Mouse (Mus musculus) liver, postnatal 0 days (tissue): ENCODE measurements at regions not wholly inside any gene's neighbourhood (a gene's known extent, or its start where the extent isn't known, plus 50 kb on each side); places are given as distances from the start of the nearest gene placed in this dataset.

Experiments used
- ATAC-seq: fragments of 200-750 bp; cut with Nextera tagmentation; 2 replicates; pipeline ENCODE4 v1.8.0; 2017; ENCODE audit warnings: mild to moderate bottlenecking, moderate library complexity
- DNase-seq: peaks from one replicate; pipeline ENCODE4 v3.0.0-alpha.2; 2016
- H3K27ac ChIP-seq: fragments of 300-500 bp; sonication (generic); 2 replicates; pipeline ENCODE4 v1.5.1; 2014; ENCODE audit warnings: antibody characterized with exemption, moderate library complexity, mild to moderate bottlenecking, low read depth
- H3K27me3 ChIP-seq: fragments of 300-500 bp; sonication (generic); 2 replicates; pipeline ENCODE4 v1.6.1; 2014; ENCODE audit warnings: low read length, control low read depth, mixed read lengths; ENCODE audit not compliant: insufficient read depth
- H3K36me3 ChIP-seq: fragments of 300-500 bp; sonication (generic); replicated peaks from 2 replicates; pipeline ENCODE4 v1.6.1; 2014; ENCODE audit warnings: mild to moderate bottlenecking, control low read depth, low read length, moderate library complexity, mixed read lengths; ENCODE audit not compliant: insufficient read depth
- H3K4me1 ChIP-seq: fragments of 300-500 bp; sonication (generic); 2 replicates; pipeline ENCODE4 v1.6.1; 2014; ENCODE audit warnings: antibody characterized with exemption, mild to moderate bottlenecking, control low read depth; ENCODE audit not compliant: insufficient read depth
- H3K4me2 ChIP-seq: fragments of 300-500 bp; sonication (generic); 2 replicates; pipeline ENCODE4 v1.6.1; 2014; ENCODE audit warnings: low read depth, mild to moderate bottlenecking, low read length, moderate library complexity, mixed read lengths
- H3K4me3 ChIP-seq: fragments of 300-500 bp; sonication (generic); 2 replicates; pipeline ENCODE4 v1.5.1; 2014; ENCODE audit warnings: low read depth, low read length
- H3K9ac ChIP-seq: fragments of 300-500 bp; sonication (generic); replicated peaks from 2 replicates; pipeline ENCODE4 v1.6.1; 2014; ENCODE audit warnings: mild to moderate bottlenecking, moderate library complexity
- H3K9me3 ChIP-seq: fragments of 300-500 bp; sonication (generic); 2 replicates; pipeline ENCODE4 v1.6.1; 2016; ENCODE audit warnings: mild to moderate bottlenecking, control low read depth, low read length, mixed read lengths
- CTCF ChIP-seq: sonication (generic); IDR thresholded peaks from 2 replicates; pipeline ENCODE4 v1.5.1; 2016; ENCODE audit warnings: antibody characterized with exemption, low read depth
- EP300 ChIP-seq: IDR thresholded peaks from 2 replicates; pipeline ENCODE4 v1.6.1; 2016; ENCODE audit warnings: antibody characterized with exemption, low read depth, mild to moderate bottlenecking
- WGBS: fragments of 180-500 bp; shearing (Covaris S2); extraction: QIAGEN DNeasy Blood & Tissue Kit; methylation state at CpG from one replicate; pipeline ENCODE4 v1.1.7; 2014; ENCODE audit not compliant: insufficient replicate concordance; 5-methylcytosine and 5-hydroxymethylcytosine counted together

DNA sequence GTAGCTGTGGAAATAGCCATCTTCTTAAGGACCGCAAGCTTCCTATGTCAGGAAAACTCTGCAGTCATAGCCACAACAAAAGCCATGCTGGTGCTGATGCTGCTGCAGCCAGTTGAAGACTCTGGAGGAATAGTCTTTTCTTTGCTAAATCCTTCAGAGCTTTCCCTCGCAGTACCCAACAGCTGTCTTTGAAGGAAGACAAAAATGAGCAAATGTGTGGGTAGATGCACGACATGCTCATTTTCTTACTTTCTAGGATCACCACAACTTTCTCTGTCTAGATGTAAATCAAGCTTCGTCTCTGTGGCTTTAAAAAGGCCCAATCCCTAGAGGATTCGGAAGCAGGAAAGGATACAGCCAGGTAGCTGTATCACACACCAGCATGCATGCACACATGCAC lies 222.6 kb upstream of the Apob start:
- 80% methylated on average over 5 of the region's 5 CpGs for WGBS
- no peak overlapping the region for H3K27ac ChIP-seq
- ATAC-seq, result no peak
- H3K4me3 ChIP-seq, result no peak overlapping the region
- no peaks in the 10 kb centered on the region for H3K27me3 ChIP-seq
- no peaks in the 10 kb centered on the region for H3K4me1 ChIP-seq
- no peak for DNase-seq
- TF ChIP-seq EP300, result no peak
- no peak for TF ChIP-seq CTCF
- no peak overlapping the region for H3K4me2 ChIP-seq
- no peaks in the 10 kb centered on the region for H3K9me3 ChIP-seq
- H3K36me3 ChIP-seq, result no peaks in the 10 kb centered on the region
- no peak overlapping the region for H3K9ac ChIP-seq

DNA sequence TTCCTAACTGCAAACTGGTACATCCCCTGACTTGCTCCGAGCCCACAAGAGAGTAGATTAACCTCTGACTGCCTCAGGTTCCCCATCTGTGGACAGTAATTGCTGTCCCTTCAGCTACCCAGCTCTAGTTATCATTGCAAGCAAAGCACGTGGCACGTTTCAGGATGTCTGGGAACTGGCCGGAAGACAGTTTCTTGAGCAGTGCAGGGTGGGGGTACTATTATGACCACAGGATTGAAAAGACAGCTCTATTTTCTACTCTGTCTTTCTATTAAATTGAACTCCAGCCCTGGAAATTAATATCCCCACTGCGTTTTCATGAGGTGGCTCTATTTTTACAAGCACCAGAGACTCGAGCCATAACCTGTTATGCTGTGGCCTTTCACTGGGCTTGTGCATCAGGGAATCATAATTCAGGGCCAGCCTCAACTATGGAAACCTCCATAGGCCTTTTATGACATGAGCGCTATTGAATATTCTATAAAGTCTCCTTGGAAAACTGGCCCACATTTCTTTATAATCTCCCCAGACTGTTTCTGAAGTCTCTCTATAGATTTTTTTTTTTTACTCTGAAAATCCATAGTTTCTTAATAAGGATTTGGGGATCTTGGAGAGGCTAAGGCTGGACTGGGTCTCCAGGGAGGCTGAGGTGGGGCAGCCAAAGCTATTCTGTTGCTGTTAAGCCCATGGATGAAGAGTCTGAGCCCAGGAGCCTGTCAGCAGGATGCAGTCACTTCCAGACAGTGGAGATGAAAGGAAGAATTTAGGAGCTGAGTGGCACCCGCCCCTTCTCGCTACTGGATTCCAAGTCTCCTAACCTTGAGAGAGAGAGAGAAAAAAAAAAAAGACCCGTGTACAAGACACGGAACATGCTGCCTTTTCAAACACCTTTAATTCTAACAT lies 212.4 kb upstream of the Apob start:
- no peak overlapping the region for H3K4me2 ChIP-seq
- H3K9me3 ChIP-seq, result no peaks in the 10 kb centered on the region
- no peak overlapping the region for H3K27ac ChIP-seq
- WGBS, result 74% methylated on average over 11 of the region's 11 CpGs
- no peaks in the 10 kb centered on the region for H3K4me1 ChIP-seq
- no peak for DNase-seq
- no peak for ATAC-seq
- no peak for TF ChIP-seq EP300
- no peak for TF ChIP-seq CTCF
- no peak overlapping the region for H3K4me3 ChIP-seq
- no peaks in the 10 kb centered on the region for H3K27me3 ChIP-seq
- no peak overlapping the region for H3K9ac ChIP-seq
- H3K36me3 ChIP-seq, result no peaks in the 10 kb centered on the region

DNA sequence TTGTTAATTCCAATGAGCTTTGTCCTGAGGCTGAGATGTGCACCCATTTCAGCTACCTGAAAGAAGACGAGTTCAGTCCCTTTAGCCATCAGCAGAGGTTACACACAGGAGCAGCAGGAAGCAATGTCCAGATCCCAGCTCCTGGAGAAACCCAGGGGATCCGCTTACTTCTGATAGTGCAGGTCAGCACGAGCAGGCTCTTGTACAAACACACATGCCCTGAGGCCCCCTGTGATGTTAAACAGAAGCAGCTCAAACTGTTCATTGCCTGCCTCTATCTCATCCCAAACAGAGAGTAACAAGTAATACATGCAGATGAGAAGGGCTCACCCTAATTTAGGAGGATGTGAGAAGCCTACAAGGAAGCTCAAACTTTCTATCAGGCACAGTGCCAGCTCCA lies 203.3 kb upstream of the Apob start:
- H3K9ac ChIP-seq, result no peak overlapping the region
- no peak for TF ChIP-seq CTCF
- no peak for TF ChIP-seq EP300
- DNase-seq, result no peak
- ATAC-seq, result no peak
- no peaks in the 10 kb centered on the region for H3K27me3 ChIP-seq
- WGBS, result 34% methylated on average over 3 of the region's 3 CpGs
- H3K4me3 ChIP-seq, result no peak overlapping the region
- H3K9me3 ChIP-seq, result no peaks in the 10 kb centered on the region
- H3K27ac ChIP-seq, result no peak overlapping the region
- H3K36me3 ChIP-seq, result no peaks in the 10 kb centered on the region
- H3K4me2 ChIP-seq, result no peak overlapping the region
- no peaks in the 10 kb centered on the region for H3K4me1 ChIP-seq

DNA sequence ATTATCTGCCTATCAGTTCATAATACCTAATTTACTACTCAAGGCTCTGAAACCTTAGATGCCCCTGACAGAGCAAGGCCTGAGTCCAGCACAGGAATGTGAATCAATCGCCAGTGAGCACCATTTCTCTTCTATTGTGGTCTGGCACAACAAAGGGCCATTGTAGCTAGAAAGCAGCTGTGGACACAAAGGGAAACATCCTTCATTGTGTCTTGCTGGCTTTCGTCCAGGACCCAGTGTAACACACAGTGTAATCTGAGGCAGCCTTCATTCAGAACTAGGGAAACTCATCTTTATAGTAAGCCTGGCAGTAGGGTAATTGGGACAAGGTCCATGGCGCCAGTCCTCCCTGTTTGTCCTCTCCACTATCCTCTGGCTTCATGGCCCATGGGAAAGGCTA lies 201.1 kb upstream of the Apob start:
- TF ChIP-seq CTCF, result no peak
- no peak for TF ChIP-seq EP300
- Histone ChIP-seq H3K4me2 (no peak overlapping the region), H3K27me3 (no peaks in the 10 kb centered on the region), H3K9ac (no peak overlapping the region), H3K36me3 (no peaks in the 10 kb centered on the region), H3K4me3 (no peak overlapping the region), H3K27ac (no peak overlapping the region), H3K9me3 (no peaks in the 10 kb centered on the region), H3K4me1 (no peaks in the 10 kb centered on the region)
- ATAC-seq (no peak), DNase-seq (no peak)
- WGBS, result 69% methylated on average over 3 of the region's 3 CpGs

DNA sequence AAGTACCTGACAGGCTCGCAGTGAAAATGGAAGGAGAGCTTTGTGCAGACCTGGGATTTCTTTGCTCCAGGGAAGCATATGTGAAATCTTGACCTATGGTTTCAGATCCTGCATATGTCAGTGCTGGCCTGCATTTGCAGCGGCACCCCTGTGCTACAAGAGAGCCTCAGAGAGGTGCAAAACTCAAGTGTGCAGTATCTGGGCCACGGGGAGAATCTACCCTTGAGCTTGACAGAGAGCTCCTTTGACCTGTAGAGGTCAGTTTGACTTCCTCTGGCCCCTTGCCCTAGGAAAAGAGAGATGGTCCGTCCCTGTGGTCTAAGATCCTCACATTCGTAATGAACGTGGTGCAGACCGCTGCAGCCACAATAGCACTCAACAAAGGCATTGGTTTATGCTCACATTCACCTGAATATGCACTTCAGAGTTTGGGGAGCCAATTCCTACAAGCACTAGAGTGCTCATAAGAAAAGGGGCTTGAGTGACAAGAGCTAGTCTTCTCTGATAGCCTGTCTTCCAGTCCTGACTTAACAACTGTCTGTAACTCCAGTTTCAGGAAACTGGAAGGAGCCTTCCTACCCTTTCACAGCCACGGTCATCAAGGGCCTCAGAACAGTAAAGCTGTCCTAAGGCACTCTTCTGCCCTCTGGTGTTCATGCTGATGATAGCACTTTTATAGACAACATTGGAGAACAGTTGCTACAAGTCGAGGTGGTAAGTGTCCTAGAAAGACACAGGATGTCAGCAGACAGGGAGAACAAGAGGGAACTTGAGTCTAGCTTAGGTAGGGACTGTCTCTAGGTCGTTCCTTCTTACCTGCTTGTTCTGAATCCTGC lies 200.0 kb upstream of the Apob start:
- Histone ChIP-seq H3K4me1 (no peaks in the 10 kb centered on the region), H3K27me3 (no peaks in the 10 kb centered on the region), H3K9ac (no peak overlapping the region), H3K4me2 (no peak overlapping the region), H3K4me3 (no peak overlapping the region), H3K9me3 (no peaks in the 10 kb centered on the region), H3K27ac (no peak overlapping the region), H3K36me3 (no peaks in the 10 kb centered on the region)
- no peak for TF ChIP-seq EP300
- peak; percentile 70 for TF ChIP-seq CTCF
- no peak for ATAC-seq
- WGBS, result 52% methylated on average over 10 of the region's 10 CpGs
- DNase-seq, result no peak

DNA sequence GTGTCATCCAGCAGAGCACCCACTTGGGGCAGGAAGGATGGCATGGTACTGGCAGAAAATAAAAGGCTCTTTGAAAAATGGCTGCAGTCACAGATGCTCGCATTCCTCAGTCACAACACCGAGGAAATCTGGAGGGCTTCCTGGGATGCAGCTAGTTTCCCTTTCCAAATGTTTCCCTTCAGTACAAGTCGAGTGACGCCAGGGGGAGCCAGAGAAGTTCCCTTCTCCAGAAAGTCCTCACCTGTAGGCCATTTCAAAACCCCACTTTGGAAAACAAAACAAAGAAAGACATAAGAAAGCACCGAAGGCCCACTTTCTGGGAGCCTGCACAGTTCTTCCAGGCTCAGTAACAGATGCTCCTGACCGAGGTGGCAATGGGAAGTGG lies 199.4 kb upstream of the Apob start:
- Histone ChIP-seq H3K4me1 (no peaks in the 10 kb centered on the region), H3K27ac (no peak overlapping the region), H3K27me3 (no peaks in the 10 kb centered on the region), H3K9ac (no peak overlapping the region), H3K4me2 (no peak overlapping the region), H3K36me3 (no peaks in the 10 kb centered on the region), H3K9me3 (no peaks in the 10 kb centered on the region), H3K4me3 (no peak overlapping the region)
- ATAC-seq (no peak), DNase-seq (peak; percentile 21)
- no peak for TF ChIP-seq CTCF
- TF ChIP-seq EP300, result no peak
- WGBS, result 42% methylated on average over 6 of the region's 6 CpGs
